Mouse (Mus musculus): ENCODE measurements around the gene Tuba1b. TPM values are rescaled to one million over a fixed set of nuclear protein-coding genes. Genes with fewer than 3 reads are reported as not detected.
A peak's percentile ranks its signal among the peaks of the same experiment; 100 is the strongest.

Tuba1b gene
- total and polyA plus RNA-seq, 3 experiments = 1,149 to 2,960 (median 2,851) TPM

DNA sequence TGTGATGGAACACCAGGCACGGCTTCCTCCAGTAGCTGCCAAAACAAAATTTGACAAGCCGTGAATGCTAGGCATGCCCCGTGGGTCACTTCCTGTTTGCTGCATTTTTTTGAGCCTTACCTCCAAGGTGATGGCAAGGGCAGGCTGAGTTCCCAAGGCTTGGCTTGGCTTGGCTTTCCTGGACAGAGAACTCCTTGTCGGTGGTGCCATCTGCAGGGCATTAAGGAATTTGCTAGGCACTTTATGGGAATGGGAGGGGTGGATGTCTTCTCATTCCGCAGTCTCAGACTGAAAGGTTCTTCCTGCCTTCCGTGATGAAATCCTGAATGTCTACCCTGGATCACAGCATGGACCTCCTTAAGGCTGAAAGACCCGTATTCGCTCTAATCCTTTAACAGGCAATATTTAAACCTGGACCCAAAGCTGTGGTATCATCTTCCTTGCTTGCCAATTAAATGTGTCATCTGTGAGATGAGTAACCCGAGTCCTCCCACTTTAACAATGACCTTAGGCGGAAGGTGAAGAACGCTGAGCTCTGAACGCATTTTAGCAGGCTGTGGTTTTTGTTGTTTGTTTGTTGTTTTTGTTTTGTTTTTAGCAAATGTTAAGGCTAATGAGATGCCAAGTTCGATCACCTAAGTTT lies 5.6 kb downstream of the Tuba1b start:
- no peak for TF ChIP-seq TBP (conservative IDR thresholded peaks at IDR 0.05; ENCODE audit: low read depth, low read length)
- TF ChIP-seq BHLHE40 (IDR thresholded peaks at IDR 0.05; ENCODE audit: low read depth, low read length) = no peak
- TF ChIP-seq NELFE (IDR thresholded peaks at IDR 0.05; ENCODE audit: low read depth, low read length) = 0 out of 2 replicates have a peak, but pooled peaks have one; percentile 37
- 0 out of 2 replicates have a peak, but pooled peaks have one; percentile 55 for TF ChIP-seq MAZ (IDR thresholded peaks at IDR 0.05; ENCODE audit: low read depth, low read length)
- peak; percentile 35 for TF ChIP-seq ETS1 (conservative IDR thresholded peaks at IDR 0.05; ENCODE audit: low read depth, low read length)
- TF ChIP-seq CHD2 (IDR thresholded peaks at IDR 0.05; ENCODE audit: low read length) = 0 out of 2 replicates have a peak, but pooled peaks have one; percentile 33
- TF ChIP-seq HCFC1 (IDR thresholded peaks at IDR 0.05; ENCODE audit: low read depth, low read length) = no peak; the same call in 1 of the 2 replicates
- TF ChIP-seq POLR2AphosphoS2 (IDR thresholded peaks at IDR 0.05; ENCODE audit: low read depth, low read length) = no peak
- TF ChIP-seq NRF1 (IDR thresholded peaks at IDR 0.05; ENCODE audit: low read depth, low read length) = peak; percentile 71
- peak; percentile 67 for TF ChIP-seq SIN3A (IDR thresholded peaks at IDR 0.05; ENCODE audit: low read length)
- no peak for TF ChIP-seq USF2 (conservative IDR thresholded peaks at IDR 0.05; ENCODE audit: low read depth, low read length)
- no peak for TF ChIP-seq GABPA (IDR thresholded peaks at IDR 0.05; ENCODE audit: insufficient replicate concordance, low read depth, low read length)
- peak; percentile 77 for TF ChIP-seq SMC3 (IDR thresholded peaks at IDR 0.05; ENCODE audit: low read depth, low read length)
- no peak for TF ChIP-seq MYC (IDR thresholded peaks at IDR 0.05; ENCODE audit: low read depth, low read length)
- 0 out of 2 replicates have a peak, but pooled peaks have one; percentile 42 for TF ChIP-seq RCOR1 (conservative IDR thresholded peaks at IDR 0.05; ENCODE audit: low read depth, low read length)
- no peak for TF ChIP-seq E2F4 (IDR thresholded peaks at IDR 0.05; ENCODE audit: insufficient replicate concordance, low read depth, low read length)
- TF ChIP-seq KAT2A (IDR thresholded peaks at IDR 0.05; ENCODE audit: insufficient replicate concordance, low read length) = no peak
- TF ChIP-seq MAFK (IDR thresholded peaks at IDR 0.05; ENCODE audit: insufficient replicate concordance, low read length) = 0 out of 2 replicates have a peak, but pooled peaks have one; percentile 14
- TF ChIP-seq EP300 (IDR thresholded peaks at IDR 0.05; ENCODE audit: low read length) = 0 out of 2 replicates have a peak, but pooled peaks have one; percentile 19
- no peak for TF ChIP-seq UBTF (IDR thresholded peaks at IDR 0.05; ENCODE audit: low read depth, low read length)
- peak; percentile 47 for TF ChIP-seq ZC3H11A (IDR thresholded peaks at IDR 0.05; ENCODE audit: low read depth, low read length)
- no peak for TF ChIP-seq IRF4 (IDR thresholded peaks at IDR 0.05; ENCODE audit: low read depth, low read length)
- TF ChIP-seq MAX (IDR thresholded peaks at IDR 0.05; ENCODE audit: low read length) = peak; percentile 50; the same call in 1 of the 2 replicates
- TF ChIP-seq JUN (IDR thresholded peaks at IDR 0.05; ENCODE audit: insufficient read depth, low read depth, low read length) = no peak
- peak; percentile 82 for TF ChIP-seq RAD21 (IDR thresholded peaks at IDR 0.05; ENCODE audit: low read depth, low read length)
- TF ChIP-seq ELF1 (IDR thresholded peaks at IDR 0.05; ENCODE audit: low read depth, low read length) = peak; percentile 81
- no peak for TF ChIP-seq POLR2A (IDR thresholded peaks at IDR 0.05; ENCODE audit: low read depth, low read length)
- TF ChIP-seq ZKSCAN1 (IDR thresholded peaks at IDR 0.05; ENCODE audit: borderline replicate concordance, low read depth, low read length) = no peak
- peak; percentile 84 for TF ChIP-seq ZNF384 (IDR thresholded peaks at IDR 0.05; ENCODE audit: low read depth, low read length)
- peak in 1 of 2 experiments; percentile 81; a peak in 3 of 4 replicates for TF ChIP-seq CTCF (conservative IDR thresholded peaks at IDR 0.05 in 1 of 2, IDR thresholded peaks at IDR 0.05 in 1 of 2; ENCODE audit: low read depth in 2 of 2, low read length in 2 of 2)
- TF ChIP-seq ZMIZ1 (IDR thresholded peaks at IDR 0.05; ENCODE audit: low read depth, low read length) = no peak
- TF ChIP-seq CHD1 (IDR thresholded peaks at IDR 0.05; ENCODE audit: low read depth, low read length) = no peak
- no peak for TF ChIP-seq JUND (conservative IDR thresholded peaks at IDR 0.05; ENCODE audit: low read depth, low read length)
- TF ChIP-seq MEF2A (IDR thresholded peaks at IDR 0.05; ENCODE audit: borderline replicate concordance, low read depth, low read length) = peak; percentile 46; the same call in 1 of the 2 replicates
- no peak for TF ChIP-seq PAX5 (IDR thresholded peaks at IDR 0.05; ENCODE audit: low read length)
- TF ChIP-seq TCF12 (IDR thresholded peaks at IDR 0.05; ENCODE audit: low read depth, low read length) = no peak
- TF ChIP-seq USF1 (IDR thresholded peaks at IDR 0.05; ENCODE audit: low read depth, low read length) = no peak
- peak; percentile 73 for TF ChIP-seq MXI1 (IDR thresholded peaks at IDR 0.05; ENCODE audit: low read depth, low read length)
- Histone ChIP-seq H3K4me2 (ENCODE audit: insufficient read depth, low read depth, poor library complexity, severe bottlenecking) (peak overlapping the region; percentile 3; the same call in 1 of the 2 replicates), H3K9ac (ENCODE audit: insufficient read depth, low read depth) (no peak overlapping the region), H3K79me2 (replicated peaks; ENCODE audit: control insufficient read depth, extremely low read depth, insufficient read depth, poor library complexity, severe bottlenecking) (peaks cover 8% of the 10 kb centered on the region), H3K27ac (ENCODE audit: insufficient read depth, low read depth) (no peak overlapping the region), H3K9me3 (replicated peaks; ENCODE audit: low read length) (peaks cover 3% of the 10 kb centered on the region), H3K36me3 (replicated peaks in 1 of 2; ENCODE audit: control insufficient read depth in 1 of 2, insufficient read depth in 1 of 2, low read length in 1 of 2) (peaks cover 15 to 26% of the 10 kb centered on the region in 2 experiments), H3K4me3 (replicated peaks in 1 of 3; ENCODE audit: low read depth in 2 of 3, low read length in 2 of 3, poor library complexity in 1 of 3) (no peak overlapping the region), H3K4me1 (ENCODE audit: control insufficient read depth in 1 of 2, insufficient read depth in 2 of 2) (peaks cover 2 to 28% of the 10 kb centered on the region in 2 experiments), H3K27me3 (replicated peaks) (no peaks in the 10 kb centered on the region)
- dilution Hi-C loops (cut with MboI; ENCODE audit: extremely low pct_ligation_motif_present, extremely low pct_unique_long_range_greater_than_20kb, low sequenced_read_pairs) (no loop called here), in situ Hi-C loops (cut with MboI; ENCODE audit: low pct_ligation_motif_present, low pct_unique_long_range_greater_than_20kb, low sequenced_read_pairs) (loop anchor here (10.0 to 25.0 kb wide), 3 partner anchors 1266 to 1434 kb away; no protein-coding TSS in a partner anchor)
- DNase-seq (ENCODE audit: extremely low read depth) = peak; percentile 71

Data from CH12.LX (cell line).